Mouse (Mus musculus): ENCODE results near the gene Vdr. TPM values are rescaled to one million over a fixed set of nuclear protein-coding genes. Genes with fewer than 3 reads are reported as not detected.

Vdr gene
- total RNA-seq, 2 experiments from 2014 or later, result 0.07 TPM; not detected in 1

DNA sequence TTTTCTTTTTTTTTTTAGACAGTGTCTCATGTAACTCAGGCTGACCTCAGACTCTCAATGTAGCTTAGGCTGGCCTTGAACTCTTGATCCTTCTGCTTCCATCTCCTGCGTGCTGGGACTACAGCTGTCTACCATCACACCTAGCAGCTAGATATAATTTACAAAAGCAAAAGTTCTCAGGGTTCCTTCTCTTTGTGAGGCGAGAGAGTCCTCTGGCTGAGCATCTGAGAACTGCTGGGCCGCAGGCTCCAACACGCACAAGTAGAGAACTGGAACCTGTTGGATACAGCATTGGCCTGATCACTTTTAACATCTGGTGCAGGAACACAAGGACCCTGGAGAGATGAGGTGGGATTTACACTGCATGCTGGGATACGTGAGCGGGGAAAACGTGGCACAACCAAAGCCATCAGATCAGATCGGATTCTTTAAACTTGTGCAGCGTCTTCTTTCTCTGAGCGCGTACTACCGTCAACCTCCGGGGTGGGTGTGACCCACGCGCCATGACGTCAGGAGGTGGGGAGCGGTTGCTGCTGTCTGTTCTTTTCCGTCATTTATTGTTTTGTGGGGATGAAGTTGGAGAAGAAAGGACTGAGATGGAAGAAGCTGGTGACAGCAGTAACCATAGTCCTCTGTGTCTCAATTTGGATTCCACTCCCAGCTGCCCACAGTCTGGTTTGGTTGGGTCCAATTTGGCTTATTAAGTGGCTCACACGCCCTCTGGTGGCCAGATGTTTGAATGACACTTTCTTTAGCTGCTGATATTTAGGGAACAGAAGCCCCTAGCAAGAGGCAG lies 61.1 kb downstream of the Vdr start:
- DNase-seq (ENCODE audit: low spot score in 2 of 2), result peak; percentile 92

GRCm38 (mm10) chr15:97847866-97848265 lies 62.6 kb downstream of the Vdr start:
- no peak for DNase-seq (ENCODE audit: low spot score in 2 of 2)

GRCm38 (mm10) chr15:97847285-97847684 lies 63.1 kb downstream of the Vdr start:
- no peak for DNase-seq (ENCODE audit: low spot score in 2 of 2)

DNA sequence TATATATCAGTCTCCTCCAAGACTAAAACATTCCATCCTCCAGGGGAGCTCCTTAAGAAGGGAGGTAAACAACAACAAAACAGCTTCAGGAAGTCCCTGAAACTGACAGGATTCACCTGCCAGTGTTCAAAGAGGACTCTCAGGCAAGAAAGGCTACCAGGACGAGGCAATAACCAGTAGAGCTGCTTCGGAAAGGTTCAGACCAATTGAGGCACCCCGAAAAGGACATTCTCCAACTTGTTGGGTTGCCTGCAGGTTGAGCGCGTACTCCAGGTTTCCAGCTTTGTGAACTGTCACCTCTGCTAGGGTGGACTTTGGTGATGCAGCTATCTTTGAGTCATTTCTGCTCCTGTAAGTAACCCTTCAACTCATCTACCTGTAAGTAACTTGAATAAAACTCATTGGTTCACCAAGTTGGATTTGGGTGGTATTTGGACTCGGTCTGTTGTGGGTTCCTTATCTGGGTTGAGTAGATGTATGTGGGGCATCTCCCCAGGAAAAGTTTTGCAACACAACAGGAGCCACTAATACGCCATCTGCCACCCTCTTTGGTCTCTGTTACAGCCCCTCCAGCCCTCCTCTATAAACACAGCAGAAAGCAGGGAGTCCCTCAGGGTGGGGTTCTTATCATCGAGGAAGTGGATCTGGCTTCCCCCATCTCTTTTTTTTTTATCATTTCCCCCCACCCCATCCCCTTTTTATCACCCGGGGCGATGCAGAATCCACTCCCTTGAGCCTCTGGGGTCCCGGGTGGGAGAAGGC lies 64.1 kb downstream of the Vdr start:
- no peak for DNase-seq (ENCODE audit: low spot score in 2 of 2)

DNA sequence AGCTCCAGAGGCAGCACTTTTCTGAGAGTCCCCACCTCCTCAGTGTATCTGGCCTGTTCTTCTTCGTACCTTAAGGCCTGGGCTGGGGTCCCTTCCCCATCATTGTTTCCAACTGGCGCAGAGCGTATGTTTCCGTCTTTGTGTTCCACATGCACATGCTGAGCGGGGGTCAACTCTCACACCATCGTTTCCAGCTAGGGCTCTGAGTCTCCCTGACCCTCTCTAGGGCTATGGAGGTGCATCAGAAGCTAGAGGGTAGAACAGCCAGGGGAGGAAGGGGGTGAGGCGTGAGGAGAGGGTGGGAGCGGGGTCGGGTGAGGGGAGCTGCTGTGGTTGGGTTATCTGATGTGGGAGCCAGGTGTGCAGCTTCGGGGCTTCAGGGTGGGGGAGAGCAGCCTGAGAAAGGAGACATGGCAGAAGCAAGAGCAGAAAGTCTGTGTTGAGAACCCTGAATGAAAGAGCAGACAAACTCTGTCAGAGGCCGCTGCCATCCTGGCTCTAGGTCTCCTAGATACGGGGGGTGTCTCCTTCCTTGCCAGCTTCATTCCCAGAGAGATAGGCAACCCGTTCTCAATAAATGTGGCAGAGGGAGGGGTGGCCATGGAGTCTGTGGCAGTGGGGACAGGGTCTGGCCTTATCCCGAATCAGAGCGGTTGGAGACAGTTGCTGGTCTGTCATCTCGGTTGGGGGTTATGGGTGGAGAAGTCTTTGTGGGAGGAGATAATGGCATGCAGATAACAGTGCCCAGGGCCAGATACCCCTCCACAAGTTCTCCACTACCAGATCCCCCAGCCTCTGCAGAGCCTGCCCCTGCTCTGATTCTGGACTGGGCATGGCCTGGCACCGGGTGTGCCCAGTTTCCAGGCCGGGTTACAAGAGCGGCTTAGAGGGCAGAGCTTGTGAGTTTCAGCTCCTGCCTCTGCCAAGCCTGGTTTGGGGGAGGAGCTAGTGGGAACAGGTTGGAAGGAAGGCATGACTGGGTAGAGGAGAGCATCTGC lies 66.1 kb downstream of the Vdr start, which contains the start of gene Hdac7:
Hdac7 (minus strand) TSS at position 466 of the 998 bp plus-strand sequence.
- no peak for DNase-seq (ENCODE audit: low spot score in 2 of 2)

DNA sequence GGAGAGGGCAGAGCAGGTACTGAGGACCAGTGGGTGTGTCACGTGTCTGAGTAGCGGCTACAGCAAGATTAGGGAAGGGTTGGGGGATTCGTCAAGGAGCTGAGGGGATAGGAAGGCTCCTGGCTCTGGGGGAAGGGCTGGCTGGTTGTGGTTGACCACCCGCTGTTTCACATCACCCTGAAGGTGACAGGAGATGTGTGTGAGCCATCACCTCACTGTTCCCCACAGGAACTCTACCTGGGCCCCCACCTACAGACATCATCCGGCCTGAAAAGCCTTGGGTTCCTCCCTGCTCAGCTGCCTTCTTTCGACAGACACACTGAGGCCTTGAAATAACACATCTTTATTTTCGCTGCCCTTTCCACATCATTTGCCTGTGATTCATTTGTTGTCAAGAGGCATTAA lies 67.2 kb downstream of the Vdr start:
- DNase-seq (ENCODE audit: low spot score in 2 of 2), result no peak

GRCm38 (mm10) chr15:97842058-97842457 lies 68.4 kb downstream of the Vdr start:
- no peak for DNase-seq (ENCODE audit: low spot score in 2 of 2)

GRCm38 (mm10) chr15:97841383-97841782 lies 69.0 kb downstream of the Vdr start:
- DNase-seq (ENCODE audit: low spot score in 2 of 2), result no peak

DNA sequence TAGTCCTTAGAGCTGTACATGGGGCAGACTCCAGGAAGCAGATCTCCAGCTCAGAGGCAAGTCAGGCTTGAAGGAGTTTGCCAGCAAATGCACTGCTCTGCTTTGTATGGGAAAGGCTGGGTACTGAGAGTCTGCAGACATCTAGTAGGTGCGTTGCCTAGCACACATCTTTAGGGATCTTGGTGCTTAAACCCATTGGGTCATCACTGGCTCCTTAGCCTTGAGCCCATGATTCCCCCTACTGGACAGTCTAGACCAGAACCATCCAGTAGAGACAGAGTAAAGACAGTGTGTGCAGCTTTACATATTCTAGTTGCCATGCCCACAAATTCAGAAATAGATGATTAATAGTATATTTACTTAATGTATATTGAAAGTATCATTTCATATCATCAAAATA lies 69.6 kb downstream of the Vdr start:
- DNase-seq (ENCODE audit: low spot score in 2 of 2), result no peak

GRCm38 (mm10) chr15:97839991-97840455 lies 70.4 kb downstream of the Vdr start:
- DNase-seq (ENCODE audit: low spot score in 2 of 2), result no peak

GRCm38 (mm10) chr15:97839473-97839872 lies 71.0 kb downstream of the Vdr start:
- no peak for DNase-seq (ENCODE audit: low spot score in 2 of 2)

GRCm38 (mm10) chr15:97839012-97839411 lies 71.4 kb downstream of the Vdr start:
- no peak for DNase-seq (ENCODE audit: low spot score in 2 of 2)

DNA sequence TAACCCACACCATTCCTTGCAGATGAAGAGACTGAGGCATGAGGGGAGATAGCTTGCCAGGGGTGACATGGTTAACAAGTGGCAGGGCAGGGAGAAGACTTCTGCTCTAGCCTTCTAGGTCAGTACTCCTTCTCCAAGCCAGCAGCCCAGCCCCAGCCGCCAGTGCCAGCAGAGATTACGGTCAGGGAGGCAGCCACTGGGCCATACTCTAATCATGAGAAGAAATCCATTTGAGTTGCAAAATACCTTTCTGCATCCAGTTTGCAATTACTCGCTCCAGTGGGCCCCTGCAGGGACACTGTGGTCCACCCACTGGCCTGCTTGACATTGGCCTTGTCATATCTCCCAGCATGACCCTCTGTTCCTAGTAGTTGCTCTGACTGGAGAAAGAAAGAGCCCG lies 72.0 kb downstream of the Vdr start:
- no peak for DNase-seq (ENCODE audit: low spot score in 2 of 2)

- DNase-seq (ENCODE audit: low spot score in 2 of 2), result no peak
Measured at GRCm38 (mm10) chr15:97837491-97838061, 72.9 kb downstream of the Vdr start.

- DNase-seq (ENCODE audit: low spot score in 2 of 2), result no peak
Measured at GRCm38 (mm10) chr15:97836894-97837247, 73.6 kb downstream of the Vdr start.

DNA sequence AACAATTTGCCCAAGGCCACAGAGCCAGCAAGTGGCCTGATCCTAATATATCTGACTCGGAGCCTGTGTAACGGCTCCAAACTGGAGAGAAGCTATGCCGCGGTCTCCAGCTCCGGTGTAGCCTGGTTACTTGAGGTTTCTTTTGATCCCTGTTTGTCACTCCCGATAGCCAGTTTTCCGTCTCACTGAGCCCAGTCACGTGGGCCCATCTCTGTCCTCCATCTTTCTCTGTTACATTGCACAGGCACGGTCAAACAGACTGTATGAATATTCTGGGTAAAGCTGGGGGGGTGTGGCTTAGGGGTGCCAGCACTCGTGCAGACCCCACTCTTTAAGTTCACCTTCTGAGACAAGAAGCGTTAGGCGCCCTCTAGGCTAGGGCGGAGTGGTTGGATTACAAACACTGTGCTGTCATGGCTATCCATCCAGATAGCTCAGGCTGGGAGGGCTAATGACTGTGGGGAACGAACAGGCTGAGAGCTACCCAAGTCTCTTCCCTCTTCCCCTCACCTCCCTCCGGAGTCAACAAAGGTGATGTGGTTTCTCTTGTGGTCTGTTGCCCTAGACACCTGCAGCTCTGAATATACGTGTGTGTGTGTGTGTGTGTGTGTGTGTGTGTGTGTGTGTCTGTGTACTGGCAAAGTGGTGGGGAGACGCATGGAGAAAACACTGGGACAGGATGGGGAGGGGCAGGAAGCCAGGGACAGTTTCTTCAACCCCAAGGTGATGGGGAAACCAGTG lies 74.1 kb downstream of the Vdr start:
- DNase-seq (ENCODE audit: low spot score in 2 of 2), result no peak

GRCm38 (mm10) chr15:97832764-97833479 lies 77.5 kb downstream of the Vdr start:
- DNase-seq (ENCODE audit: low spot score in 2 of 2), result no peak

GRCm38 (mm10) chr15:97831987-97832640 lies 78.3 kb downstream of the Vdr start:
- no peak for DNase-seq (ENCODE audit: low spot score in 2 of 2)
